Mouse (Mus musculus): ENCODE results near the gene Rraga. TPM values are rescaled to one million over a fixed set of nuclear protein-coding genes. Genes with fewer than 3 reads are reported as not detected.
A peak's percentile ranks its signal among the peaks of the same experiment; 100 is the strongest.

Rraga gene
- polyA plus RNA-seq (2012; rRNA removed): 150 and 151 TPM in 2 replicates

DNA sequence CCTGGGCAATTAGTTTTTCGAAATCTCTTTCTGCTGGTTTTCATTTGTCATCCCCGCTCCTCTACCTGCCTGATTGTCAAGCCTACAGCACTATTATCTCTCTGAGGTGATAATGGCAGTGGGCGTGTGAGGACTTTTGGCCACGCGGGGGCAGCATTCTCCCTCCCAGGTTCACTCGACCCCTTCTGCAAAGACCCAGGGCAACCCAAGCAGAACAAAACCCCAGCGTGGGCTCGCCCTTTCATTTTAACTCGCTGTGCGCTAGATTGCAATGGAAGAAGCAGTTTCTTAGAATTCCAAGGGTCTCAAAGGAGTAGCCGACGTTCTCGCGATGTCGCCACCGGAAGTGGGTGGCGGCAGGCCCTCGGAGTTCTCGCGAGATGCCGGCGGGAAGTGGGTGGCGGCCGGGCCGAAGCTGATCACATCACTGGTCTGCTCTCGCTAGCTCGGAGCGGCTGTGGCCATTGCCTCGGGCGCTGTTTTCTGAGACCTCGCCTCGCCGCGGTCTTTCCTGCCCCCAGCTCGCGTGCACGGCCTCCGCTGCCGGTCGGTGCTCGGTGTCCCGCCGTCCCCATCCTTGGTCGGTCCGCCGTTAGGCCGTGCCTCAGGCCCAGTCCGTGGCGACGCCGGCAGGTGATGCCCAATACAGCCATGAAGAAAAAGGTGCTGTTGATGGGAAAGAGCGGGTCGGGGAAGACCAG is at the start of gene Rraga:
TSS of gene Rraga (plus strand) at position 386 of the 701 bp plus-strand sequence.
- H3K4me3 ChIP-seq (replicated peaks; ENCODE audit: insufficient read depth, low read depth, low read length): peak within 1 kb of the TSS; percentile 82
- H3K27me3 ChIP-seq (ENCODE audit: control insufficient read depth, insufficient read depth, low read length): no peaks in the 10 kb centered on the region
- TF ChIP-seq CTCF (IDR thresholded peaks at IDR 0.05; ENCODE audit: borderline replicate concordance, insufficient read depth, low read depth, low read length) (peak; percentile 79), POLR2A (IDR thresholded peaks at IDR 0.05; ENCODE audit: borderline replicate concordance, insufficient read depth, low read length) (peak; percentile 84)
- peak; percentile 93 to 95 for DNase-seq
- under 1% methylated on average over 53 of the region's 53 CpGs for WGBS
- H3K27ac ChIP-seq (ENCODE audit: insufficient read depth, low read length): peak within 1 kb of the TSS; percentile 75
- H3K4me1 ChIP-seq (ENCODE audit: control insufficient read depth, insufficient read depth, low read length): peaks cover 5% of the 10 kb centered on the region; the same call in 1 of the 2 replicates

DNA sequence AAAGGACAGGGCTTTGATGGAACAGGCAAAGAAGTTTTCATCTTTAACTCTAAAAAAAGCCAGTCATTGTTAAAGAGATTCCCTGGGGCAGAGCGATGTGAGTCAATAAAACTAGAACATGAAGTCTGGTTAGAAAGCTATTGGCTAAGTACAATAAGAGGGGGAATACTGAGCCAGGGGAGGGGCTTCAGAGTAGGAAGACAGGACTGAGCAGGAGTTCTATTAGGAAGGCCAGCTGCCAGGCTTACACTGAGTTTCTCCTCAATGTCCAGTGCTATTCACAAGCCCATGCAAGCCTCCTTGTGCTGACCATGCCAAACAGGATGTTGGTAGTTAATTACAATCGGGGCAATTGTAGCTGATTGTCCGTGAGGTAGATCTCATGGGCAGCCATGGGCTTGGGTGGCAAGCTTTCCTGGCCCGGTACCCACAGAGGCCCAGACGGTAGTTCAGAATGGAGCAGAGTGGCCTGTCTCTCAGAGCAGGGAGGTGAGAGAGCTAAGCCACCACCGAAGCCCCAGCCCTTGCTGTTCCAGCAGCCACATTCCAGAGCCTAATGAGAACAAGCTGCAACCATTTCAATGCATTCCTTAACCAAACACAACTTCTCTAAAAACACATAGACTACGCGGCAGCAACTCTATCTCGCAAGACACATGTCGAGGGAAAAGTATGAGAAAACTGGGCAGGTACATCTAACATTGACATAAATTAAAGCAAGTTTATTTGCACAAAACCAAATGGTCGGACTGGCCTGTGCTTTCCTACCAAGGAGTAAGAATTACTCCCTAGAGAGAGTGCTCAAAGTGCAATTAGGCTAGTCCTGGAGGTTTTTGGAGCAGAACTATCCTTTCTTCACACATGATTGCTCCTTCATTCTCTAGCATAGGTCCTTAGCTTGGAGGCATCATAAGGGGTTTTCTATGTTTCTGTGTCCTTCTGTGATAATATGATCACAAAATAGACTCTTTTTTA is 48.0 kb upstream of the Rraga start:
- 82% methylated on average over 11 of the region's 11 CpGs for WGBS
- DNase-seq: peak in 1 of 2 experiments; percentile 10
- Histone ChIP-seq H3K27me3 (ENCODE audit: control insufficient read depth, insufficient read depth, low read length) (no peaks in the 10 kb centered on the region; the same call in 1 of the 2 replicates), H3K4me1 (ENCODE audit: control insufficient read depth, insufficient read depth, low read length) (peaks cover 10% of the 10 kb centered on the region), H3K4me3 (replicated peaks; ENCODE audit: insufficient read depth, low read depth, low read length) (no peak overlapping the region), H3K27ac (ENCODE audit: insufficient read depth, low read length) (no peak overlapping the region)
- no peak for TF ChIP-seq CTCF (IDR thresholded peaks at IDR 0.05; ENCODE audit: borderline replicate concordance, insufficient read depth, low read depth, low read length)
- no peak for TF ChIP-seq POLR2A (IDR thresholded peaks at IDR 0.05; ENCODE audit: borderline replicate concordance, insufficient read depth, low read length)

GRCm38 (mm10) chr4:86529161-86529560 is 46.3 kb upstream of the Rraga start:
- H3K27ac ChIP-seq (ENCODE audit: insufficient read depth, low read length): no peak overlapping the region
- DNase-seq: peak; percentile 59 to 79
- no peak for TF ChIP-seq POLR2A (IDR thresholded peaks at IDR 0.05; ENCODE audit: borderline replicate concordance, insufficient read depth, low read length)
- TF ChIP-seq CTCF (IDR thresholded peaks at IDR 0.05; ENCODE audit: borderline replicate concordance, insufficient read depth, low read depth, low read length): no peak
- no peaks in the 10 kb centered on the region; the same call in 1 of the 2 replicates for H3K27me3 ChIP-seq (ENCODE audit: control insufficient read depth, insufficient read depth, low read length)
- H3K4me1 ChIP-seq (ENCODE audit: control insufficient read depth, insufficient read depth, low read length): peaks cover 10% of the 10 kb centered on the region
- WGBS: 15% methylated on average over 6 of the region's 6 CpGs
- no peak overlapping the region for H3K4me3 ChIP-seq (replicated peaks; ENCODE audit: insufficient read depth, low read depth, low read length)

DNA sequence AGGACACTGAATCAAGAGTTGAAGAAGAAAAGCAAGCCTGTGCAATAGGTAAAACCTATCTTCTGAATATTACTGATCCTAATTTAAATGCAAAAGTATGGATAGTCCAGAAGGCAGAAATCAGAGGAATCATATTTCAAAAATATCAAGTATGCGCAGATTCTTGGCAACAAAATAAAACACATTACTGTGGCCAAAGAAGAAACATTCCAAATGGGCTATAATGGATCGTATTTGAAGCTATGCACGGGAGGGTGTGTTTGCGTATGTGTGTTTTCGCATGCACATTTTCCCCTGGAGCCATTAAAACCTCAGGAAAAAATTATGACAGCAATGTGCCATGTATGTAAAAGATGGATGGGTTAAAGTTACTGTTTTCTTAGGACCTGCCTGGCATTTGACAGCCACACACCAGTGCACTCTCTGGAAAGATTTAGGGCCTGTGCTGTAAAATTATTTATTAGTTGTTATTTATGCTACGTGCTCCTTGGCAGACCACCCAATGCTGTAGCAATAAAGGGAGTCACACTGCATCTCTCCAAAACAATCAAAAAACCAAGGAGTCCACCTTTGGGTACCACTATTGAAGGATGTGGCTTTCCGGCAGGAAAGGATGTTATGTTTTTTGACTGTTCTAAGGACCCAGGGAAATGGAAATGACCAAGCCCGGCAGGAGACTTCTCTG is 41.9 kb upstream of the Rraga start:
- DNase-seq: no peak
- no peak overlapping the region for H3K27ac ChIP-seq (ENCODE audit: insufficient read depth, low read length)
- H3K4me1 ChIP-seq (ENCODE audit: control insufficient read depth, insufficient read depth, low read length): peaks cover 10% of the 10 kb centered on the region
- 83% methylated on average over 8 of the region's 8 CpGs for WGBS
- H3K27me3 ChIP-seq (ENCODE audit: control insufficient read depth, insufficient read depth, low read length): no peaks in the 10 kb centered on the region
- TF ChIP-seq POLR2A (IDR thresholded peaks at IDR 0.05; ENCODE audit: borderline replicate concordance, insufficient read depth, low read length): no peak
- no peak for TF ChIP-seq CTCF (IDR thresholded peaks at IDR 0.05; ENCODE audit: borderline replicate concordance, insufficient read depth, low read depth, low read length)
- H3K4me3 ChIP-seq (replicated peaks; ENCODE audit: insufficient read depth, low read depth, low read length): no peak overlapping the region

DNA sequence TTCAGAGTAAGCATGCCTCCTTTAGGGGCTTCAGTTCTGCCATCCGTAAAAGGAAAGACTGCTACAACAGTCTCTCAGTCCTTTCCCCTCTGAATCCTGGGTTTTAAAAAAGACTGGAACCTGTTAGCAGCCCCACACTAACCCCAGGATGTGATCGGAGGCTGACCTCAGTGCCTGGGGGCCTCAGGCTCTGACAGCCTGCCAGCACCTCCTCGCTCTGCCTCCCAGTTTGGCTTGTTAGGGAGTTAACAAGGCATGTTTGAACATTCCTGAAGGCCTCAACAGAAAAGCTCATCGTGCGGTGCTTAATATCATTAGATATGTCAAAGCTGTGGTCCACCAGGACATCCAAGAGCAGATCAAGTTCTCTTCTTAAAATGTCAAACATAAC is 41.4 kb upstream of the Rraga start:
- Histone ChIP-seq H3K4me1 (ENCODE audit: control insufficient read depth, insufficient read depth, low read length) (peaks cover 6% of the 10 kb centered on the region), H3K27ac (ENCODE audit: insufficient read depth, low read length) (no peak overlapping the region), H3K27me3 (ENCODE audit: control insufficient read depth, insufficient read depth, low read length) (no peaks in the 10 kb centered on the region), H3K4me3 (replicated peaks; ENCODE audit: insufficient read depth, low read depth, low read length) (no peak overlapping the region)
- DNase-seq: no peak
- TF ChIP-seq CTCF (IDR thresholded peaks at IDR 0.05; ENCODE audit: borderline replicate concordance, insufficient read depth, low read depth, low read length) (no peak), POLR2A (IDR thresholded peaks at IDR 0.05; ENCODE audit: borderline replicate concordance, insufficient read depth, low read length) (no peak)
- 63% methylated on average over 5 of the region's 5 CpGs for WGBS

DNA sequence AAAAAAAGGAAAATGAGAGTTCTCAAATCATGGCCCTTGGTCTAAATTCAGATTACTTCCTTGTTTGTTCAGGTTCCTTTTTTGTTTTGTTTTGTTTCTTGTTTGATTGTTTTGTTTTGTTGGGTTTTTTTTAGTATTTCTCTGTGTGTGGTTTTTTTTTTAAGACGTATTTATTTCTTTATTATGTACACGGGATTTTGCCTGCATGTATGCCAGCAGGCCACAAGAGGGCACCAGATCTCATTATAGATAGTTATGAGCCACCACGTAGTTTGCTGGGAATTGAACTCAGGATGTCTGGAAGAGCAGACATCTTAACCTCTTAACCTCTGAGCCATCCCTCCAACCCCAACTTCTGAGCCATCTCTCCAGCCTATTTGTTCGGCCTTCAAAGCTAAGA is 37.5 kb upstream of the Rraga start:
- H3K4me1 ChIP-seq (ENCODE audit: control insufficient read depth, insufficient read depth, low read length): no peaks in the 10 kb centered on the region
- DNase-seq: peak in 1 of 2 experiments; percentile 13
- no peak overlapping the region for H3K27ac ChIP-seq (ENCODE audit: insufficient read depth, low read length)
- H3K27me3 ChIP-seq (ENCODE audit: control insufficient read depth, insufficient read depth, low read length): no peaks in the 10 kb centered on the region
- 45% methylated on average over 4 of the region's 4 CpGs for WGBS
- TF ChIP-seq POLR2A (IDR thresholded peaks at IDR 0.05; ENCODE audit: borderline replicate concordance, insufficient read depth, low read length) (no peak), CTCF (IDR thresholded peaks at IDR 0.05; ENCODE audit: borderline replicate concordance, insufficient read depth, low read depth, low read length) (no peak; the same call in 1 of the 2 replicates)
- no peak overlapping the region for H3K4me3 ChIP-seq (replicated peaks; ENCODE audit: insufficient read depth, low read depth, low read length)

- Histone ChIP-seq H3K27ac (ENCODE audit: insufficient read depth, low read length) (no peak overlapping the region), H3K27me3 (ENCODE audit: control insufficient read depth, insufficient read depth, low read length) (no peaks in the 10 kb centered on the region), H3K4me1 (ENCODE audit: control insufficient read depth, insufficient read depth, low read length) (no peaks in the 10 kb centered on the region), H3K4me3 (replicated peaks; ENCODE audit: insufficient read depth, low read depth, low read length) (no peak overlapping the region)
- WGBS: 92% methylated on average over 5 of the region's 5 CpGs
- no peak for DNase-seq
- no peak for TF ChIP-seq CTCF (IDR thresholded peaks at IDR 0.05; ENCODE audit: borderline replicate concordance, insufficient read depth, low read depth, low read length)
- no peak for TF ChIP-seq POLR2A (IDR thresholded peaks at IDR 0.05; ENCODE audit: borderline replicate concordance, insufficient read depth, low read length)
Measured at GRCm38 (mm10) chr4:86538936-86539335, 36.5 kb upstream of the Rraga start.
